Mouse (Mus musculus): ENCODE results near the gene Depdc5. TPM values are rescaled to one million over a fixed set of nuclear protein-coding genes. Genes with fewer than 3 reads are reported as not detected.
"Not testable (repeated sequence)": the region's sequence is repeated elsewhere in the genome, so short reads cannot be mapped to it uniquely, and the experiment has no call there.

The Depdc5 gene
- polyA plus RNA-seq, 1 experiment from 2014 or later, result 14.4 TPM

DNA sequence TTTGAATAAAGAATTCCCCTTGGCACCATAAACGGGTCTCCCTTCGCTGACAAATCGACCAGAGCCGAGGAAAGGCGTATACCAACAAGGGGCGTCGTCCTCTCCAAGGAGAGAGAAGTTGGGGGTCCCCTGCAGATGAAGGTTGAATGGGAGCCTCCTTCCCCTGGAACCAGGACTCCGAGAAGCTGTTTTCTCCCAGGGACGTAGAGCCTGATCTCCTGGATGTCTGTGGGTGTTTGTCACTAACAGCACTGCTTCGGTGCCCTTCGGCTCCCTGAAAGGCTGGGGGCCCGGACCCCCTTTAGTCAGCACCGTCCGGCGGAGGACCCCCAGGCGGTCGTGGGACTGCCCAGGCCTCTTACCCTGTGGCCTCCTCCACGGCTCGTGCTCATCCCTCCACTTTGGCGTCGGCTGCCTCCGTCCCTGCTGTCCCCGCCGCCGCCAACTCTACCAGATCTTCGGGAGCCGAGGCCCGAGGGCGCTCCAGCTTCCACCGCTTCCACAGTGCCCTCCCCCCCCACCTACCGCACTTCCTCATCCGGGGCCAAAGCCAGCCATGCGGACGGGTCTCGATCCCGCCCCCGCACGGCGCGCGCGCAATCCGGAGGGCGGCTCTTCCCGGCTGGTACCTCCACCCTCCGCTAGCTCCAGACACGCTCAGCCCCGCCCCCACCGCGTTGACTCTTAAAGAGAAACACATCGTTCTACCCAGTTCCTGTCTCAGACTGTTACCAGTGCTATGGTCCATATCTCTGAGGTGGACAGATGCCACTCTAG is 9.6 kb upstream of the Depdc5 start, which contains the start of gene Prr14l:
Gene Prr14l, minus strand, starts transcription at position 526 of the 777 bp plus-strand sequence.
- under 1% methylated on average over 51 of the region's 51 CpGs for WGBS (ENCODE audit: insufficient replicate concordance)
- Histone ChIP-seq H3K4me1 (peaks cover 61% of the 10 kb centered on the region), H3K27me3 (replicated peaks) (no peaks in the 10 kb centered on the region), H3K9ac (peak within 1 kb of the TSS; percentile 95), H3K9me3 (replicated peaks) (0 out of 2 replicates have a peak, but pooled peaks cover 2% of the 10 kb centered on the region), H3K4me2 (peak within 1 kb of the TSS; percentile 76), H3K27ac (peak within 1 kb of the TSS; percentile 89), H3K4me3 (peak within 1 kb of the TSS; percentile 90), H3K36me3 (peaks cover 23% of the 10 kb centered on the region)
- ATAC-seq, result peak; percentile 94

DNA sequence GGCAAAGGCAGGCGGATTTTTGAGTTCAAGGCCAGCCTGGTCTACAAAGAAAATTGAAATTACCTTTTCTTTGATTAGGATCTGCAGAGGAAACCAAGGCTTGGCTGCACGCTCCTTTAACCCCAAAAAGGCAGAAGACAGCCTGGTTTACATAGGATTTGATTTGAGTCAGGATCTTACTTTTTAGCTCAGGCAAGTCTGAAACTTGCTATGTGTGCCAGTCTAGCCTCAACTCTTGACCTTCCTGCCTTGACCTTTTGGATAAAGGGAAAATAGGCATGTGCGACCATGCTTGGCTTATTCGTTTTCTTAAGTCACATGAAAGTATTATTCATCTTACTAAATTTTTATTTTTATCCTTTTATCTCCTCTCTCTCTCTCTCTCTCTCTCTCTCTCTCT is 8.7 kb upstream of the Depdc5 start:
- Histone ChIP-seq H3K4me3 (no peak overlapping the region), H3K27ac (peak overlapping the region; percentile 89), H3K9me3 (replicated peaks) (0 out of 2 replicates have a peak, but pooled peaks cover 2% of the 10 kb centered on the region), H3K27me3 (replicated peaks) (no peaks in the 10 kb centered on the region), H3K4me1 (peaks cover 55% of the 10 kb centered on the region), H3K36me3 (peaks cover 18% of the 10 kb centered on the region), H3K9ac (no peak overlapping the region), H3K4me2 (peak overlapping the region; percentile 76)
- 74% methylated on average over 4 of the region's 4 CpGs for WGBS (ENCODE audit: insufficient replicate concordance)
- ATAC-seq, result no peak

DNA sequence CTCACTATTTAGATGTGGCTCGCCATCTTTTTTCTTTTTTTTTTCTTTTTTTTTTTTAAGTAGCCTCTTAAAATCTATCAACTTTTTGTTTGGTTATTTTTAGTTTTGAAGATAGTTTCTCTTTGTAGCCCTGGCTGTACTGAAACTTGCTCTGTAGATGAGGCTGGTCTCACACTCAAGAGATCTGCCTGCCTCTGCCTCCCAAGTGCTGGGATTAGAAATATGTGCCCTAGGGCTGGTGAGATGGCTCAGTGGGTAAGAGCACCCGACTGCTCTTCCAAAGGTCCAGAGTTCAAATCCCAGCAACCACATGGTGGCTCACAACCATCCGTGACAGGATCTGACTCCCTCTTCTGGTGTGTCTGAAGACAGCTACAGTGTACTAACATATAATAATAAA is 8.2 kb upstream of the Depdc5 start:
- Histone ChIP-seq H3K4me1 (peaks cover 52% of the 10 kb centered on the region), H3K36me3 (peaks cover 16% of the 10 kb centered on the region)
- not testable (repeated sequence) for H3K9ac ChIP-seq; H3K4me3 ChIP-seq; H3K4me2 ChIP-seq; H3K9me3 ChIP-seq (replicated peaks); H3K27ac ChIP-seq; H3K27me3 ChIP-seq (replicated peaks); ATAC-seq
- 85% methylated on average over 3 of the region's 3 CpGs for WGBS (ENCODE audit: insufficient replicate concordance)

DNA sequence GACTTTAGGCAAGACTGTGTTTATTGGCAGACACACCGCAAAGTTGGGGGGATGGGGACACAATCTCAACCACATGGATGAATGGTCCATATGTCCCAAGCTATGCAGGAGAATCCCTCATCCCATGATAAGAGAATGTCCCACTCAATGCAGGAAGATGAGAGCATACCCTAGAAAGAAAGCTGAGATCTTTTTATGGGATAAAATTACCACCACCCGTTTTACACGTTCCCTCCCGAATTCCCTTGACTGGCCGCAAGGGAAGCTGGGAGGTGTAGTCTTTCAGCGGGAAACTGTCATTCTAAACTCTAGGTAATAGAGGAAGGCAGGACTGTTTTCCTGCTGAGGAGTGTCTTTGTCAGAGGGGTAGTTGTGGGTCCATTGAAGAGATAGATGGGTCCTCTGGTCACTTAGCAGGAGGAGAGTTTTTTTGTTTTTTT is 5.7 kb upstream of the Depdc5 start:
- Histone ChIP-seq H3K36me3 (no peaks in the 10 kb centered on the region), H3K27ac (no peak overlapping the region; the same call in 1 of the 2 replicates), H3K4me3 (peak overlapping the region; percentile 49), H3K9ac (peak overlapping the region; percentile 47), H3K27me3 (replicated peaks) (no peaks in the 10 kb centered on the region), H3K4me2 (peak overlapping the region; percentile 69), H3K4me1 (peaks cover 42% of the 10 kb centered on the region), H3K9me3 (replicated peaks) (no peaks in the 10 kb centered on the region)
- no peak for ATAC-seq
- WGBS (ENCODE audit: insufficient replicate concordance), result 6% methylated on average over 6 of the region's 6 CpGs

DNA sequence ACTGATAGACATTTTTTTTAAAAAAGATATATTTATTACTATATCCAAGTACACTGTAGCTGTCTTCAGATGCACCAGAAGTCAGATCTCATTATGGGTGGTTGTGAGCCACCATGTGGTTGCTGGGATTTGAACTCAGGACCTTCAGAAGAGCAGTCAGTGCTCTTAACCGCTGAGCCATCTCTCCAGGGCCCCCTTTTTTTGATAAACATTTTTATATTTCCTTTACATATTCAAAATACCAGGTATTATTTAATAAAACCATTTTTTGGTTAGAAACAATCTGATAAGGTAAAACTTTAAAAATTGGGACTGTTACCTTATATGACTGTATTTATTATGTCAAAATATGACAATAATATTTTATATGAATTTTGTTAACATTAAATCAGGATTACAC is 2.4 kb upstream of the Depdc5 start:
- H3K36me3 ChIP-seq, result 0 out of 2 replicates have a peak, but pooled peaks cover 5% of the 10 kb centered on the region

DNA sequence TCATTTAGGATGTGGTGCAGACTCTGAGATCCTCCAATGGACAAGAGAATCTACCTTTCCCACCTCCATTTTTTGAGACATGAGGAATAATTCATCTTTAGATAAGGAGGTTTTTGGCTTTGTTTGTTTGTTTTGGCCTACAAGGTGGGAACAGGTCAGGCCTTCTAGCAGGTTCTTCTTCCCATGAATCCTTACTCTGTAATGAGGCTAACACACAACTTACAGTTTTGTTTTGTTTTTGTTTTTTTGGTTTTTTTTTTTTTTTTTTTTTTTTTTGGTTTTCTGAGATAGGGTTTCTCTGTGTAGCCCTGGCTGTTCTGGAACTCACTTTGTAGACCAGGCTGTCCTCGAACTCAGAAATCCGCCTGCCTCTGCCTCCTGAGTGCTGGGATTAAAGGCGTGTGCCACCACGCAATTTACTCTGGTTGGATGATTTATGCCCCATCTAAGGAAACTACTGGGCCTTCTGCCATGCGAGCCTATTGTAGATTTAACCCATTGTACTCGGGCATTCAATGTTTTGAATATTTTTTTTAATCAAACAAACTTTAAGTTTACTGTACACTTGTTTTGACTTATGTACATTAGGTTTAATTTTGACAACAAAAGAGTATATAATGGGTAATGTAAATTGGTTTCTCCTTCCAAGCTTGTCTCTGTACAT is 900 bp upstream of the Depdc5 start:
- peak overlapping the region; percentile 91; the same call in 1 of the 2 replicates for H3K9ac ChIP-seq

More for the DNA sequence above, 2.4 kb upstream of the Depdc5 start:
- peaks cover 40% of the 10 kb centered on the region for H3K4me1 ChIP-seq
- no peaks in the 10 kb centered on the region for H3K9me3 ChIP-seq (replicated peaks)
- ATAC-seq, result no peak
- H3K4me2 ChIP-seq, result no peak overlapping the region
- H3K27ac ChIP-seq, result no peak overlapping the region
- WGBS (ENCODE audit: insufficient replicate concordance), result 83% methylated on average over 1 of the region's 1 CpGs
- H3K9ac ChIP-seq, result no peak overlapping the region
- H3K27me3 ChIP-seq (replicated peaks), result no peaks in the 10 kb centered on the region
- no peak overlapping the region for H3K4me3 ChIP-seq

DNA sequence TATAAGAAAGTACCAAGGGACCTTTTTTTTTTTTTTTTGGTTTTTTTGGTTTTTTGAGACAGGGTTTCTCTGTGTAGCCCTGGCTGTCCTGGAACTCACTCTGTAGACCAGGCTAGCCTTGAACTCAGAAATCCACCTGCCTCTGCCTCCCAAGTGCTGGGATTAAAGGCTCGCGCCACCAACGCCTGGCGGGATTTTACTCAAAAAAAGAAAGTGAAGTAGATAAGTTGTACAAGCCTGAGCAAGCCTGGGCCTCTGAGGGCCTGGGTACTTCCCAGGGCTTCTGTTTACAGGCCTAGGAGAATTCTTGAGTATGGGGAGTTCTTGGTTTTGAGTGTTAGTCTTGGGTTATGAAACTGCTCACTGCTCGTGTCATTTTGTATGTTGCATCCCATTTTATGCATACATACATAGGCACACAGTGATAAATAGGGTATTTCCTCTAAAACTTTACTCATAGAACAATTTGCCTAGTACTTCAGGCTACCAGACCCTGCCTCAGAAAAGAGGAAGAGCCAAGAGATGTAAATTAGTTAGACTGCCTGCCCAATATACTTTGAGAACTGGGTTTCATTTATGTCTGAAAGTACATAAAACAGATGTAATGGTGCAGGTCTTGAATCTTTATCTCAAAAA is 6.0 kb downstream of the Depdc5 start:
- peaks cover 59% of the 10 kb centered on the region for H3K36me3 ChIP-seq
- 90% methylated on average over 5 of the region's 5 CpGs for WGBS (ENCODE audit: insufficient replicate concordance)

More for the DNA sequence above, 900 bp upstream of the Depdc5 start:
- no peaks in the 10 kb centered on the region for H3K9me3 ChIP-seq (replicated peaks)
- peaks cover 29% of the 10 kb centered on the region for H3K4me1 ChIP-seq
- peak overlapping the region; percentile 87 for H3K27ac ChIP-seq
- H3K4me3 ChIP-seq, result peak overlapping the region; percentile 82
- ATAC-seq, result no peak
- 66% methylated on average over 6 of the region's 6 CpGs for WGBS (ENCODE audit: insufficient replicate concordance)
- no peaks in the 10 kb centered on the region for H3K27me3 ChIP-seq (replicated peaks)
- peaks cover 13% of the 10 kb centered on the region for H3K36me3 ChIP-seq
- H3K4me2 ChIP-seq, result peak overlapping the region; percentile 86

DNA sequence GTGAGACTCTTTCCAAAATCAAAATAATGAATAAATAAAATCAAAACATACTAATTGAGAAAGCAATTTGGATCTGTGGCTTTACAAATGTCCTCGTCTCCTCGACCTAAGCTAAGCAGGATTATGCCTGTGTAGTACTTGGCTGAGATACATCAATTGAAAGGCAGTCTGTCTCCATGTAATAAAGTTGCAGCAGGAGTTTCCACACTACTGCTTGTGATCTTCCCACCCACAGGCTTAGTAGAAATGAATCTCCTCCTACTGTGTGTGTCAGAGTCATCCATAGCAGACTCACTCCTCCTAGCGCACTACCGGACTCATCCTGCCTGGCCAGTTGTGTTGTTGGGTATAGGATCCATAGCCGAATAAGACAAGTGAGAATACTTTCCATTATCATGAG is 8.8 kb downstream of the Depdc5 start:
- Histone ChIP-seq H3K4me3 (no peak overlapping the region), H3K9ac (no peak overlapping the region), H3K4me2 (no peak overlapping the region), H3K4me1 (no peaks in the 10 kb centered on the region), H3K36me3 (peaks cover 71% of the 10 kb centered on the region), H3K27ac (no peak overlapping the region), H3K9me3 (replicated peaks) (no peaks in the 10 kb centered on the region), H3K27me3 (replicated peaks) (no peaks in the 10 kb centered on the region)
- ATAC-seq, result no peak
- 82% methylated on average over 5 of the region's 5 CpGs for WGBS (ENCODE audit: insufficient replicate concordance)

More for the DNA sequence above, 6.0 kb downstream of the Depdc5 start:
- no peak for ATAC-seq
- Histone ChIP-seq H3K9me3 (replicated peaks) (no peaks in the 10 kb centered on the region), H3K27ac (no peak overlapping the region), H3K4me1 (peaks cover 4% of the 10 kb centered on the region), H3K9ac (no peak overlapping the region), H3K27me3 (replicated peaks) (no peaks in the 10 kb centered on the region), H3K4me3 (no peak overlapping the region), H3K4me2 (no peak overlapping the region)

DNA sequence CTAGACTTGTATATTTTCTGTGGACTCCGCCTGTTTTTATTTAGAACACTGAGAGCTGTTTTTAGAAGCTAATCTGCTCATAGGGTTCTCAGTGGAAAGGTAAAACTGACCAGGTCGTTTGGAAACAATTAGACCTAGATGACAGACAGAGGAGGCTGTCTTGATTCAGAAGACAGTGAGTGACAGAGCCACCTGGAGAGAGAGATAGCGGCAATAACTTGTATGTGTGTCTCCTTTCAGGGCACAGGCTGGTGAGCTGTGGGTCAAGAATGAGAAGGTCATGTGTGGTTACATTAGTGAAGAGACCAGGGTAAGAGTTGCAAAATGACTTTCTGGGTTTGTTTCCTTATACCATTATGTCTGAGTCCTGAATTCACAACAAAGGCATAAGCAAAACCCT is 23.2 kb downstream of the Depdc5 start:
- Histone ChIP-seq H3K4me1 (no peaks in the 10 kb centered on the region), H3K27me3 (replicated peaks) (no peaks in the 10 kb centered on the region), H3K36me3 (peaks cover 83% of the 10 kb centered on the region), H3K4me2 (no peak overlapping the region), H3K9ac (no peak overlapping the region), H3K27ac (no peak overlapping the region), H3K4me3 (no peak overlapping the region), H3K9me3 (replicated peaks) (no peaks in the 10 kb centered on the region)
- WGBS (ENCODE audit: insufficient replicate concordance), result 64% methylated on average over 3 of the region's 3 CpGs
- ATAC-seq, result no peak

DNA sequence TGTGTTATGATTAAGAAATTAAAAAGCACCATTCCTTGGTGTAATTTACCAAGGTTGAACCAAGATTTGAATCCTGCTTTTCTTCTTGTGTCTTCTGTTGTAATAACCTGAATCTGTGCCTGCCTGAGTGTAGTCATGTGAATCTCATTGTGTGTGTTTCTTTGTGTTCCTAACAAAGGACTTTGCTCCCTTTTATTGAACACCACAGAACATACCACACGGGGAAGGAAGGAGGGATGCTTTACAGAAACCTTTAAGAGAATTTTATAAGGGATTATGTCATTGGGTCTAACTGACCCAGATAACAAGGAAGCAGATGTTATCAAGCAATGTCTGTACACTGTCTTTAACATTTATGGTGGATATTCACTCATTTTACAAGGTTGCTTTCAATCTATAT is 44.0 kb downstream of the Depdc5 start:
- Histone ChIP-seq H3K4me2 (no peak overlapping the region), H3K9ac (no peak overlapping the region), H3K36me3 (peaks cover 67% of the 10 kb centered on the region), H3K27me3 (replicated peaks) (no peaks in the 10 kb centered on the region), H3K4me3 (no peak overlapping the region), H3K9me3 (replicated peaks) (no peaks in the 10 kb centered on the region), H3K4me1 (no peaks in the 10 kb centered on the region), H3K27ac (no peak overlapping the region)
- WGBS (ENCODE audit: insufficient replicate concordance), result 70% methylated on average over 1 of the region's 1 CpGs
- no peak for ATAC-seq

DNA sequence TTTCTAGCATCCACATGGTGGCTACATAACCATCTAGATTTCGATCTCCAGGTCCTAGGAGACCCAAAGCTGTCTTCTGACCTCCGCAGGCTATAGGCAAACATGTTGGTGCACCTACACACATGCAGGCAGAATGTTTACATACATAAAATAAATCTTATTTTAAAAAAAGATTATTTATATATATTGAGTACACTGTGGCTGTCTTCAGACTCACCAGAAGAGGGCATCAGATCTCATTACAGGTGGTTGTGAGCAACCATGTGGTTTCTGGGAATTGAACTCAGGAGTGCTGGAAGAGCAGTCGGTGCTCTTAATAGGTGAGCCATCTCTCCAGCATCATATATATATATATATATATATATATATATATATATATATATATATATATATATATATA is 50.6 kb downstream of the Depdc5 start:
- no peak for ATAC-seq
- no peaks in the 10 kb centered on the region for H3K9me3 ChIP-seq (replicated peaks)
- 74% methylated on average over 3 of the region's 3 CpGs for WGBS (ENCODE audit: insufficient replicate concordance)
- no peak overlapping the region for H3K9ac ChIP-seq
- peaks cover 66% of the 10 kb centered on the region for H3K36me3 ChIP-seq
- H3K4me3 ChIP-seq, result no peak overlapping the region
- H3K4me1 ChIP-seq, result peaks cover 4% of the 10 kb centered on the region; the same call in 1 of the 2 replicates
- no peak overlapping the region for H3K27ac ChIP-seq
- no peaks in the 10 kb centered on the region for H3K27me3 ChIP-seq (replicated peaks)
- no peak overlapping the region for H3K4me2 ChIP-seq

DNA sequence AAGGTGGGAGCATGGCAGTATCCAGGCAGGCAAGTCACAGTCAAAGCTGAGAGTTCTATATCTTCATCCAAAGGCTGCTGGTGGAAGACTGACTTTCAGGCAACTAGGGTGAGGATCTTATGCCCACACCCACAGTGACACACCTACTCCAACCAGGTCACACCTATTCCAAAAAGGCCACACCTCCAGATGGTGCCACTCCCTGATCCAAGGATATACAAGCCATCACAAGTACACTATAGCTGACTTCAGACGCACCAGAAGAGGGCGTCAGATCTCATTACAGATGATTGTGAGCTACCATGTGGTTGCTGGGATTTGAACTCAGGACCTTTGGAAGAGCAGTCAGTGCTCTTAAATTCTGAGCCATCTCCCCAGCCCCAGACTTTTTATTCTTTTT is 55.8 kb downstream of the Depdc5 start:
- not testable (repeated sequence) for H3K27ac ChIP-seq; H3K9me3 ChIP-seq (replicated peaks); H3K4me2 ChIP-seq; H3K27me3 ChIP-seq (replicated peaks); H3K4me3 ChIP-seq; H3K9ac ChIP-seq; H3K4me1 ChIP-seq
- ATAC-seq, result peak; percentile 57; the same call in 1 of the 2 replicates
- peaks cover 63% of the 10 kb centered on the region for H3K36me3 ChIP-seq
- WGBS (ENCODE audit: insufficient replicate concordance), result 75% methylated on average over 2 of the region's 2 CpGs

All from liver, embryonic 12.5 days (tissue).